Mouse (Mus musculus) kidney, adult 8-10 months (tissue): ENCODE measurements at regions not wholly inside any gene's neighbourhood (a gene's known extent, or its start where the extent isn't known, plus 50 kb on each side); places are given as distances from the start of the nearest gene placed in this dataset.
"Not testable (repeated sequence)": the region's sequence is repeated elsewhere in the genome, so short reads cannot be mapped to it uniquely, and the experiment has no call there.

ENCODE experiments used
- DNase-seq, 2 experiments: peaks; one replicate each; pipeline ENCODE4 v3.0.0; 2022

- DNase-seq, result no peak
These were observed 131.1 kb downstream of the Phlda1 start for GRCm38 (mm10) chr10:111637084-111637735.

DNA sequence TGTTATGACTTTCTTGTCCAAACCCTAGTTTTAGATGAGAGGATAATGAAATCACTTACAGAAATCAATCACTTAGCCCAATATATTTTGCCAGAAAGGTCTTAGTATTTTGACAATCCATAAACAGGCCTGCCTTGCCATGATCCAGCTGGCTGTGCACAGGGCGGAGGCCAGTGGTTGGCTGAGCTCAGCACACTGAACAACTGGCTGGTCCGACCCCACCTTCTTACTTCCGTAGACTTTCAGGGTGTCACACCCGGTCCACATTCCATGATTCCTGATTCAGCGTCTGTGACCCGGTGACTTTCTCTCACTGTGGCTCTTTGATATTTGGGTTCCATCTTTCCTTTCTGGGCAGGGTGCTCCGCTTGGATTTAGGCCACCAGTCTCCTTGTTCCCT is 133.8 kb downstream of the Phlda1 start:
- DNase-seq, result no peak

DNA sequence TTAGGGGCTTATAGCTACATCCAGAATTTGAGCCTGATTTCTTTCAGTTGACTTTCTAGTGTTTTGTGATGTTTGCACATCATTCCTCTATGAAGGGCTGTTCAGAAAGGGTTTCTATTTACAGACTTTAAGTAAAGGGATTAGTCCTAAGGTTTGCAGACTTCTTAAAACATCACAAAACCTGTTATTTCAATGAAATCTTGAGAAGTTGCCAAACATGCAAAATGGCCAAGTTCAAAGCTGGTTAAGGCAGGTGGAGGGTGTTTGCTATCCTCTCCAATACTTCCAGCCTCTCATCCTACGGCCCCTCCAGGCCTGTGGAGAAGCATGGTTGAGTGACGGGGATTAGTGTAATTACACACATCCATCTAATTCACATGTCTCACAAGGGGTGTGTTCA is 136.6 kb downstream of the Phlda1 start:
- no peak for DNase-seq

GRCm38 (mm10) chr10:111653773-111654172 is 147.7 kb downstream of the Phlda1 start:
- not testable (repeated sequence) for DNase-seq

DNA sequence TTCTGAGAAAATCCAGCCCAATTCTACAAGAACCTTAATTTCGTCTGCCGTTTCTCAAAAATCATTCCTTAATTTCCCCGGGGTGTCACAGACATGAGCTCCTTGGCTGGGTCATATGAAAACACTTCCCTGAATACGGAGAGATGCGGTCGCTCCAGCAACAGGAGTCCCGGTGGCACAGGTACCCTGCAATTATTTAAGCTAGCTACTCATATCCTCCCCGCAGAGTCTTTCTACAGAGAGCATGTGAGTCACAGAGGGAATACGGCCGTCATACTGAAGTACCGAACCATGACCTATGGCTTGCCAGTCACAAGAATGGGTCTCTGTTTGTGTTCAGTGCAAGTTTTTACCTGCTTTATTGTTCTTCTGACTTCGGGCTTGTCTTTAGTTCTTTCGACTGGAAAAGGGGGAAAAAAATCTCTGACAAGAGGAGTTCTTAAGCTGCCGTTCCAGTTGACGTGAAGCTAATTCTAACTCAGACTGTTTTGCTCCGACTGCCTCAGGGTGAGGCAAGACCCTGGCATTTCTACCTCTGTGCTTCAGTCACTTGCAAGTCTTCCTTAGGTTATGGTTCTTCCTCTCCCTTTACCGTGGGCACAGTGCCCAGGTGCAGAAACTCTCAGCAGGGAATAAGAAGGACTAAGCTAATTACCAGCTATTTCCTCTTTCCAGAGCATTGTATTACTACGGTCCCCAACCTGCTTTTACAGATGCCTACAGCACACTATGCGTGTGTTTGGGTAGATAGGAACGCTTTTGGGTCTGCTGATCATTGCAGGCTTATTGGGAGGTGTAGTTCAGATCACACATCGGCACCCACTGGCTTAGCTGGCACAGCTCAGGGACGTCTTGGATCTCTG is 148.5 kb downstream of the Phlda1 start:
- DNase-seq, result no peak

- no peak for DNase-seq
These were observed 152.7 kb downstream of the Phlda1 start for GRCm38 (mm10) chr10:111658828-111659227.

DNA sequence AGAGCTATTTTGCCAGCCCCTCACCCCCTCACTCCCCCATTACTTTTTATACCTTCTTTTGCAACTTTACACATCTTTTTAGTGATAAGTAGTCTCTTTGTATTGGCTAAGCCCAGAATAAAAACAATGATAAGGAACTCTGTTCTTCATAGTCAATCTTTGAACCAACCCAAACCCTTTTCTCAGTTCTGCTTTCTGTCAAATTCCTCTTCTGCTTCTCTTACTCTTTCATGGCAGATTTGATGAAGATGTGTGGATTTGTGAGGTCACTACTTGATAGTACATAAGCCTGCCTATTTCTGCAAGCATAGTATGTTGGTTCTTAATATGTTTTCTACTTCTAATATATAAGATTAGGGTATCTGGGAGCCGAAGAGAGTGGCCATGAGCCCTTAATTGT is 156.6 kb downstream of the Phlda1 start:
- DNase-seq, result no peak

GRCm38 (mm10) chr10:111665834-111666233 is 159.7 kb downstream of the Phlda1 start:
- DNase-seq, result no peak

- DNase-seq, result no peak
These were observed 160.9 kb downstream of the Phlda1 start for GRCm38 (mm10) chr10:111666963-111667362.

- no peak for DNase-seq
These were observed 162.6 kb downstream of the Phlda1 start for GRCm38 (mm10) chr10:111668639-111669038.

DNA sequence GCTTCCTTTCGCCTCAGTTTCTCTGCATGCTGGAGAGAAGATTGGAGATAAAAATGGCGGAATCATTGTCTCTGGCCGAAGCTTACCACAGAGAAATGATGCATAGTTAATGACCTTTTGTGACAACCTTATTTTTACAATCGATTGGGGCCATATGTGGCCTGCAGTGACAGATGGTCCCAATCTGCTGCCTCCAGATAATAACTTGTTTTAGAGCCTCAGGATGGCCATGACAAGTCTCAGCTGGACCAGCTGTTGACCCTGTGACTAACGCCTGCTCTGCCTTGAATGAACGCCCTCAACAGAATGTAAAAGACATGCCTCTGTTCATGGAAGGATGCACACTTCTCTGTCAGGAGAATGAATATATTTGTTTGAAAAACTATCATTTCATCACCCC is 163.6 kb downstream of the Phlda1 start:
- DNase-seq, result peak; percentile 15 to 28

DNA sequence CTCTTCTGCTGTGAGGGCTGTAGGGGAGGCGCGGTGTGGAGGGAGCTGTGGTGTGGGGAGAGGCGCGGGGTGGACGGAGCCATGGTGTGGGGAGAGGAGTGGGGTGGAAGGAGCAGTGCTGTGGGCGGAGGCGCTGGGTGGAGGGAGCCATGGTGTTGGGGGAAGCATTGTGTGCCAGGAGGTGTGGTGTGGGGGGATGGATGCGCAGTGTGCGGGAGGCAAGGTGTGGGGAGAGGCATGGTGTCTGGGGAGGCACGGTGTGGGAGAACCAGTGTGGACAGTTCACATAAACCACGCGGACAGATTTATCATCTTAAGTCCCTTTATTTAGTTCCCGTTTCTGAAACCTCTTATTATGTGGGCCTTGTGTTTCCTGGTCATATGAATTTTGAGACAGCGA is 164.6 kb downstream of the Phlda1 start:
- DNase-seq, result no peak

DNA sequence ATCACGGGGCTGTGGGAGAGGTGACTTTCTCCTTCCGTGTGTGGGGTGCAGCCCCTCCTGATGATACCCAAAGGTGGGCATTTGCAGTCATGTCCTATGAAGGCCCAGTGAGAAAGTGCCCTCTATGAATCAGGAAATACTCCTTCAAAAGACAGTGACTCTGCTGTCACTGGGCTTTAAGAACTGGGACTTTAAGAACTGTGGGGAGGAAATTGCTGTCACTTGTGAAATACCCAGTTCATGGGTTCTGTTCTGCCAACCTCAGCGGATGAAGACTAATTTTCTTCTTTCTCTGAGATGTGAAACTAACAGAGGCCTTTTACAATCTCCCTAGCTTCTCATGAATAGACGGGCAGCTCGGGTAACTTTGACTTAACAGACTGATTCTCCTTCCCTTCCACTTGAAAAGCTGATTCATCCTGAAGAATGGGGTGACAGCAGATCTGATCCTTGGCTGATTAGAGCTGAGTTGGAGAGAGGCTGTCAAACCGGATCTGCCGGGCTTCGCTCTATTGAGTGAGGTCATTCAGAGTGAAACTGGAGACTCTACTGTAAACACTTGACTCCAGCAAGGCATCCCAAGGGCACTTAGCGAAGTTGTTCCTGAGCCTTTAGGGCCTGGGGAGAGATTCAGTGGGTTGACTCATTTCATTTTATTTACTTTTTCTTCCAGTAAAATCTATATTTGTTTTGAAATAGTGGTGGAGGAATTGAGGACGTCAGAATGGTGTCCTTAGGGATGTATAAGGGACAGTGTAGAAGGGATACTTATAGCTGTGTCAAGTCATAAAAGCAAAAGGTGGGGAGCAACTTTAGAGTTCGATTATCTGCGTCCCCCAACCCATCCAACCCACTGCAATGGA is 166.6 kb downstream of the Phlda1 start:
- DNase-seq, result peak; percentile 26 to 30

DNA sequence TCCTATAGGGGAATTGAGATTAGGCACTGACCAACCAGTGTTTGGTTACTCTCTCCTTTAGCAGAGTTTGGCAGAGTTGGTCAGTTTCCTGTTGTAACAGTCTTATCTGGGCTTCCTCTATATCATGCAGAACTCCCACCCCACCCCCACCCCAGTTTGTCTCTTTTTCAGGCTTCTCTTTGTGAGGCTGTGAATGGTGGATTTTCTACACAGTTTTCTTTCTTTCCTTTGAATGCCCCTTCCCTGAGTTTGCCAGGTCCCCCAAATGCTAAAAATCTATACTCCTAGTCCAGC is 167.2 kb downstream of the Phlda1 start:
- DNase-seq, result no peak

DNA sequence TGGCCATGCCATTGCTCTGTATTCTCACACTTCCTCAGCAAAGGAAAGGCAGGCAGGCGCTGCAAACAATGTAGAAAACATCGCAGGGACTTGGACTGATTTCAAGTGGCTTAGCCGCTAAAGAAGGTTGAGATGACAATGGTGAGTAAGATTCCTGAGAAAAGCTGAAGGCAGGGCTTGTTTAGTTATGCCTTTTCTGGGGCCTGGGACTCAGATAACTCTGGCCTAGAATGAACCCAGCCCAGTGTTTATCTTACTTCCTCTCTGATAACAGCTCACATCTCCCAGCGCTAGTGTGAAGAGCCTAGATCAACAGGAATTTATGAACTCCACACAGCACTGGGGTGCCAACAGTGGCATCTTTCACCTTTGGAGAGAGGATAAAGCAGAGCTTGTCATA is 170.2 kb downstream of the Phlda1 start:
- no peak for DNase-seq

DNA sequence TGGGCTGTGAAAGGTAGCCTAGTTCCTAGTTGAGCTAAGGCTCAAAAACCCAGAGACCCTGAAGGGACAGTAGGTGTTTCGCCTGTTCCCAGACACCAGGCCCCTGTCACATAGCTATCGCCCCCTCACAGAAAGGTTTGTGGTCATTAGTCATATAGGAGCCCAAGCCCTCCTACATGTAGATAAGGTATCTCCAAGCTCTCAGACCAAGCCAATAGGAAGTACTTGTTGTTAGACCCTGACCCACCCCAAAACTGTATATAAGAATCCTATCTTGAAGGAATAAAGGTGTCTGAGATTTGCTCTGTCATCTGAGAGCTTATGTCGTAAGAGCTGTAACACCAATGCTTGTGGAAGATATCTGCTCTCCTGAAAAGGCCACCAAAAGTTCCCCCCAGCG is 174.8 kb downstream of the Phlda1 start:
- no peak for DNase-seq

GRCm38 (mm10) chr10:111684409-111685346 is 178.6 kb downstream of the Phlda1 start:
- DNase-seq, result peak in 1 of 2 experiments; percentile 7

DNA sequence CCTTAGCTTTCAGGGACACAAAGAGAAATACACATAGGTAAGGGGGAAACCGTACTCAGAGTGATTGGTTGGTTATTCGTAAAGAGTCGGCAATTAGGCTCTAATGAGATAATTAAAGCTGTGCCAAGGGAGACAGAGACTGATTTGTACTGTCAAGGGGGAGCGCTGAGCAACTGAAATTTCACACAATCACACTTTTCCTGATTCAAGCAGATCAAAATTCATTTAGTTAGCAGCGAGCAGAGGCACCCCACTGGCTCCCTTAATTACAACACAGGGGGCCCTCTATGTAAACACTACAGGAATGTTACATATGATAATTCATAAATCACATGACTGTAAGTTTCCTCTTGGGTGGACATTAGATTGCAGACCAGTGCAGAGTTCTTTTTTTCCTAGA is 180.5 kb downstream of the Phlda1 start:
- no peak for DNase-seq

DNA sequence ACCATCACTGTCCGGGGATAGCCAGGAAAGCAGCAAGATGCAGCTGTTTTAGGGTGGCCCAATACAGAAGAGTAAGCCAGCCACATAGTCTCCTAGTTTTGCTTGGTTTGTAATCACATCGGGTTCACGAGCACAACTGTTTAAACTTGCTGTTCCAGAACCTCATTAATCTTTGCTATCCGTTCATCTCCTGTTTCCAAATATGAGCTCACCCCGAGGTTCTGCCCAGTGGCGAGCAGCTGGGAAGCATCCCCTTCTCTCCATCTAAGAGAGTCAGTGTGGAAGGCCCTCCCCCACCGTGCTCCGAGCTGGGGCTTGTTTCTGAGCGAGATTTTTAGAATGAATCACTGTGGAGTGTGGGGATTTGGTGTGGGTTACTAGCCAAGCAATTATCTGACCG is 183.5 kb downstream of the Phlda1 start:
- DNase-seq, result peak; percentile 14 to 36

DNA sequence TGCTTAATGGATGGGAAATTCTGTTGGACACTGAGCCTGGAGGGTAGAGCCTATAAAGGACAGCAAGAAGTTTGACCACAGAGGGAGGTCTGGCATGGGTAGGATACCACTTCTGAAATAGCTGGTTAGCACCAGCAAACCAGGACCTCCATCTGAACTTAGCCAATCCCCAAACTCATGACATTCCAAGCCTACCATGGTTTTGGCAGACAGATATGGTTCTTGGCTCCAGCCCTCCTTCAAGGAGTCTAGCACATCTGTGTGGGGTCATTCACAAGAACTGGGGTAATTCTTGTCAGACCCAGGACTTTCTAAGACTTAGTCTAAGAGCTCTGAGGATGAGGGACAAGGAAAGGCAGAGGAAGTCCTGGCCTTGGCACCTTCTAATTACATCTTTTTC is 187.7 kb downstream of the Phlda1 start:
- no peak for DNase-seq

GRCm38 (mm10) chr10:111694227-111695200 is 188.4 kb downstream of the Phlda1 start:
- peak; percentile 7 to 33 for DNase-seq
